Mouse (Mus musculus): ENCODE results near the gene Ankrd34a. TPM values are rescaled to one million over a fixed set of nuclear protein-coding genes. Genes with fewer than 3 reads are reported as not detected.

Ankrd34a gene
- polyA plus RNA-seq, 1 experiment = 0.23 TPM

- Histone ChIP-seq H3K36me3 (ENCODE audit: control insufficient read depth, insufficient read depth, low read length) (no peaks in the 10 kb centered on the region; the same call in 1 of the 2 replicates), H3K27me3 (replicated peaks; ENCODE audit: control insufficient read depth, insufficient read depth, low read length) (no peaks in the 10 kb centered on the region), H3K27ac (ENCODE audit: insufficient read depth, low read depth, low read length) (peak overlapping the region; percentile 97; the same call in 1 of the 2 replicates), H3K4me1 (ENCODE audit: control insufficient read depth, insufficient read depth, low read length) (peaks cover 23% of the 10 kb centered on the region; the same call in 1 of the 2 replicates), H3K4me3 (ENCODE audit: insufficient read depth, low read depth, low read length) (no peak overlapping the region)
- TF ChIP-seq POLR2A (IDR thresholded peaks at IDR 0.05; ENCODE audit: low read depth, low read length) = no peak
- TF ChIP-seq CTCF (conservative IDR thresholded peaks at IDR 0.05; ENCODE audit: insufficient read depth, insufficient read length, low read depth, low read length) = no peak
- no peak for DNase-seq
- 82% methylated on average over 6 of the region's 6 CpGs for WGBS
Observed at GRCm38 (mm10) chr3:96553601-96554000, 42.8 kb upstream of the Ankrd34a start.

GRCm38 (mm10) chr3:96554251-96554650, 42.2 kb upstream of the Ankrd34a start:
- Histone ChIP-seq H3K4me3 (ENCODE audit: insufficient read depth, low read depth, low read length) (no peak overlapping the region), H3K27ac (ENCODE audit: insufficient read depth, low read depth, low read length) (peak overlapping the region; percentile 97), H3K36me3 (ENCODE audit: control insufficient read depth, insufficient read depth, low read length) (peaks cover 5% of the 10 kb centered on the region; the same call in 1 of the 2 replicates), H3K27me3 (replicated peaks; ENCODE audit: control insufficient read depth, insufficient read depth, low read length) (no peaks in the 10 kb centered on the region), H3K4me1 (ENCODE audit: control insufficient read depth, insufficient read depth, low read length) (peaks cover 23% of the 10 kb centered on the region; the same call in 1 of the 2 replicates)
- 59% methylated on average over 6 of the region's 6 CpGs for WGBS
- no peak for DNase-seq
- TF ChIP-seq POLR2A (IDR thresholded peaks at IDR 0.05; ENCODE audit: low read depth, low read length) (no peak), CTCF (conservative IDR thresholded peaks at IDR 0.05; ENCODE audit: insufficient read depth, insufficient read length, low read depth, low read length) (no peak)

- H3K4me3 ChIP-seq (ENCODE audit: insufficient read depth, low read depth, low read length) = no peak overlapping the region
- H3K36me3 ChIP-seq (ENCODE audit: control insufficient read depth, insufficient read depth, low read length) = peaks cover 13% of the 10 kb centered on the region
- peak overlapping the region; percentile 97 for H3K27ac ChIP-seq (ENCODE audit: insufficient read depth, low read depth, low read length)
- peaks cover 23% of the 10 kb centered on the region; the same call in 1 of the 2 replicates for H3K4me1 ChIP-seq (ENCODE audit: control insufficient read depth, insufficient read depth, low read length)
- H3K27me3 ChIP-seq (replicated peaks; ENCODE audit: control insufficient read depth, insufficient read depth, low read length) = no peaks in the 10 kb centered on the region
- peak; percentile 96 for DNase-seq
- WGBS = 5% methylated on average over 12 of the region's 12 CpGs
- TF ChIP-seq CTCF (conservative IDR thresholded peaks at IDR 0.05; ENCODE audit: insufficient read depth, insufficient read length, low read depth, low read length) (no peak), POLR2A (IDR thresholded peaks at IDR 0.05; ENCODE audit: low read depth, low read length) (no peak)
Observed at GRCm38 (mm10) chr3:96555041-96555596, 41.3 kb upstream of the Ankrd34a start.

DNA sequence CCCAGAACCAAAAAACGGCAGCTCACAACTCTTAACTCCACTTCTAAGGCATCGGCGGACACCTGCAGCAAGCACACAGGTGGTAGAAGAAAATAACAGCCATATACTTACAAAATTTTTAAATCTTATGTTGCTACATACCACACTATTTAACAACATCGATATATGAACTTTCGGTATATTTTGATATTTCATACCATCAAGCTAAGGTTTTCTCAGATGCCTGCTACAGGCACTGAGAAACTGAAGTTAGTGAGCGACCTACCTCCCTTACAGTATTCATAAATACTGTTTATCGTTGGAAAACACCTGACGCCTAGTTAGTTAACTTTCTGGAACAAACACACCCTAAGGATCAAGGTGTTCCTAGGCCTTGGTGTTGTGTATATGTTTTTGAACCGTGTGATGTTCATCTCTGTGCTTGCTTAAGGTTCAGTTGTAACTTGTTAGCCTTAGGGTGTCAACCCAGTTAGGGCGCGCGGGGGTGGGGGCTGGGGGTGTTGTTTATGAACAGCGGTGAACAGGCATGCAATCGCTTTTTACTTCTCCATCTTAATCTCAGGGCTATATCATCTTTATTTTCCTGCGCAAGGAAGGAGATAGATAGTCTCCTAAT, 40.3 kb upstream of the Ankrd34a start:
- H3K27me3 ChIP-seq (replicated peaks; ENCODE audit: control insufficient read depth, insufficient read depth, low read length) = no peaks in the 10 kb centered on the region

GRCm38 (mm10) chr3:96556651-96557635, 39.5 kb upstream of the Ankrd34a start:
- Histone ChIP-seq H3K27me3 (replicated peaks; ENCODE audit: control insufficient read depth, insufficient read depth, low read length) (no peaks in the 10 kb centered on the region), H3K4me1 (ENCODE audit: control insufficient read depth, insufficient read depth, low read length) (peaks cover 16% of the 10 kb centered on the region; the same call in 1 of the 2 replicates), H3K36me3 (ENCODE audit: control insufficient read depth, insufficient read depth, low read length) (peaks cover 28% of the 10 kb centered on the region), H3K27ac (ENCODE audit: insufficient read depth, low read depth, low read length) (peak overlapping the region; percentile 99), H3K4me3 (ENCODE audit: insufficient read depth, low read depth, low read length) (peak overlapping the region; percentile 67)
- no peak for TF ChIP-seq POLR2A (IDR thresholded peaks at IDR 0.05; ENCODE audit: low read depth, low read length)
- no peak for TF ChIP-seq CTCF (conservative IDR thresholded peaks at IDR 0.05; ENCODE audit: insufficient read depth, insufficient read length, low read depth, low read length)
- WGBS = 5% methylated on average over 22 of the region's 22 CpGs
- DNase-seq = peak; percentile 60

More for the DNA sequence above, 40.3 kb upstream of the Ankrd34a start:
- Histone ChIP-seq H3K4me1 (ENCODE audit: control insufficient read depth, insufficient read depth, low read length) (peaks cover 23% of the 10 kb centered on the region; the same call in 1 of the 2 replicates), H3K4me3 (ENCODE audit: insufficient read depth, low read depth, low read length) (no peak overlapping the region), H3K36me3 (ENCODE audit: control insufficient read depth, insufficient read depth, low read length) (peaks cover 23% of the 10 kb centered on the region), H3K27ac (ENCODE audit: insufficient read depth, low read depth, low read length) (peak overlapping the region; percentile 97)
- peak; percentile 29 for DNase-seq
- WGBS = 52% methylated on average over 15 of the region's 15 CpGs
- TF ChIP-seq CTCF (conservative IDR thresholded peaks at IDR 0.05; ENCODE audit: insufficient read depth, insufficient read length, low read depth, low read length) (no peak), POLR2A (IDR thresholded peaks at IDR 0.05; ENCODE audit: low read depth, low read length) (no peak)

- Histone ChIP-seq H3K4me1 (ENCODE audit: control insufficient read depth, insufficient read depth, low read length) (peaks cover 15% of the 10 kb centered on the region; the same call in 1 of the 2 replicates), H3K4me3 (ENCODE audit: insufficient read depth, low read depth, low read length) (peak within 1 kb of the TSS; percentile 72), H3K36me3 (ENCODE audit: control insufficient read depth, insufficient read depth, low read length) (peaks cover 28% of the 10 kb centered on the region), H3K27me3 (replicated peaks; ENCODE audit: control insufficient read depth, insufficient read depth, low read length) (no peaks in the 10 kb centered on the region), H3K27ac (ENCODE audit: insufficient read depth, low read depth, low read length) (peak within 1 kb of the TSS; percentile 99)
- peak; percentile 98 for TF ChIP-seq POLR2A (IDR thresholded peaks at IDR 0.05; ENCODE audit: low read depth, low read length)
- peak; percentile 39; the same call in 1 of the 2 replicates for TF ChIP-seq CTCF (conservative IDR thresholded peaks at IDR 0.05; ENCODE audit: insufficient read depth, insufficient read length, low read depth, low read length)
- under 1% methylated on average over 26 of the region's 26 CpGs for WGBS
- DNase-seq = peak; percentile 100
Observed at GRCm38 (mm10) chr3:96557694-96558093, 38.7 kb upstream of the Ankrd34a start, which contains the start of gene Txnip. Gene Txnip, plus strand, starts transcription at chr3:96557957.
